ENCODE assay signal across 23 mouse cellular contexts in genomic region chr6:31287176-31287575, GRCm38 (mm10).
DNase-seq lines count a peak whose midpoint lies in the region; TF ChIP-seq lines count a peak whose summit lies in the region.
"Had no signal": no experiment of that assay in that cellular context is flagged by ENCODE, and none has a peak within 500 bp of the region (broad histone marks: within the 10 kb centered on the region; RNA-seq: fewer than 3 reads in every experiment).

No protein-coding gene starts in this region.

- TF ChIP-seq POLR2A in cortical plate, adult 2 months (IDR thresholded peaks at IDR 0.05; ENCODE audit: extremely low read depth, insufficient read depth, low read length) = no peak

- H3K36me3 ChIP-seq in heart, embryonic 10.5 days = no peaks in the 10 kb centered on the region
- no peaks in the 10 kb centered on the region for H3K36me3 ChIP-seq in hindbrain, embryonic 10.5 days
- H3K36me3 ChIP-seq: forebrain, embryonic 15.5 days; kidney, embryonic 15.5 days; limb, embryonic 15.5 days; midbrain, embryonic 13.5 days had no signal

- H3K4me3 ChIP-seq in heart, embryonic 10.5 days = no peak overlapping the region
- no peak overlapping the region for H3K4me3 ChIP-seq in cortical plate, adult 2 months (ENCODE audit: insufficient read depth, low read length)
- H3K4me3 ChIP-seq in hindbrain, embryonic 10.5 days = no peak overlapping the region
- H3K4me3 ChIP-seq: forebrain, embryonic 15.5 days; kidney, embryonic 15.5 days; limb, embryonic 15.5 days; megakaryocyte, embryonic 14.5 days; midbrain, embryonic 13.5 days had no signal

- H3K4me1 ChIP-seq in heart, embryonic 10.5 days = peaks cover 26% of the 10 kb centered on the region
- H3K4me1 ChIP-seq in cortical plate, adult 2 months (ENCODE audit: control insufficient read depth, insufficient read depth, low read length) = peaks cover 16% of the 10 kb centered on the region
- H3K4me1 ChIP-seq in hindbrain, embryonic 10.5 days (replicated peaks) = peaks cover 20% of the 10 kb centered on the region
- H3K4me1 ChIP-seq: forebrain, embryonic 15.5 days had no signal

- H3K27ac ChIP-seq in heart, embryonic 10.5 days = no peak overlapping the region; the same call in 1 of the 2 replicates
- H3K27ac ChIP-seq in cortical plate, adult 2 months (ENCODE audit: insufficient read depth, low read length) = peak overlapping the region; percentile 41; the same call in 1 of the 2 replicates
- no peak overlapping the region for H3K27ac ChIP-seq in hindbrain, embryonic 10.5 days
- H3K27ac ChIP-seq: forebrain, embryonic 15.5 days; hindbrain, postnatal 0 days; kidney, embryonic 15.5 days; liver, embryonic 14.5 days; midbrain, embryonic 13.5 days; stomach, postnatal 0 days had no signal

- no peaks in the 10 kb centered on the region; the same call in 1 of the 2 replicates for H3K27me3 ChIP-seq in heart, embryonic 10.5 days (ENCODE audit: insufficient read depth, poor library complexity, severe bottlenecking)
- H3K27me3 ChIP-seq in hindbrain, embryonic 10.5 days (ENCODE audit: insufficient read depth, poor library complexity, severe bottlenecking) = no peaks in the 10 kb centered on the region
- H3K27me3 ChIP-seq: forebrain, embryonic 15.5 days; kidney, embryonic 15.5 days; limb, embryonic 15.5 days; midbrain, embryonic 13.5 days had no signal

- H3K9me3 ChIP-seq in heart, embryonic 10.5 days = no peaks in the 10 kb centered on the region
- H3K9me3 ChIP-seq in hindbrain, embryonic 10.5 days = no peaks in the 10 kb centered on the region
- H3K9me3 ChIP-seq: forebrain, embryonic 15.5 days; kidney, embryonic 15.5 days; limb, embryonic 15.5 days; megakaryocyte, embryonic 14.5 days; midbrain, embryonic 13.5 days had no signal

- TF ChIP-seq CTCF in cortical plate, adult 2 months (IDR thresholded peaks at IDR 0.05; ENCODE audit: extremely low read depth, insufficient read depth, low read length) = no peak

- peak; percentile 88 for DNase-seq in heart, adult 11 months
- DNase-seq in heart, embryonic 10.5 days (ENCODE audit: low spot score) = no peak
- peak; percentile 19 for DNase-seq in 3T3-L1 (ENCODE audit: low read depth, low spot score)
- DNase-seq in brain, adult 2 months (ENCODE audit: low read depth, low spot score) = peak; percentile 32
- DNase-seq in adrenal gland, postnatal 10 days = no peak
- DNase-seq in hindbrain, embryonic 10.5 days (ENCODE audit: low spot score) = no peak
- DNase-seq: adrenal gland, adult 8-10 months; embryo, embryonic 11 days; gastrocnemius, postnatal 25 days; heart, postnatal 10 days; kidney, postnatal 36 days; left cerebral cortex, postnatal 4 days; lung, embryonic 14.5 days; right cerebral cortex, postnatal 14 days had no signal

- WGBS in heart, embryonic 10.5 days = 65% methylated on average over 2 of the region's 2 CpGs
- WGBS in hindbrain, embryonic 10.5 days = 87% methylated on average over 2 of the region's 2 CpGs

Comparison
In these comparisons a context has a peak if more than half of its experiments do, and no peak if none do; other contexts are left out.
1. DNase-seq: peak in heart, adult 11 months (single experiment), 3T3-L1 (single experiment) and brain, adult 2 months (single experiment); none in heart, embryonic 10.5 days (single experiment), adrenal gland, postnatal 10 days (single experiment) and hindbrain, embryonic 10.5 days (single experiment).